Mouse (Mus musculus) olfactory bulb, adult 2 months (tissue): Measurements from ENCODE around the gene Fbxo17.

Experiments
- CTCF ChIP-seq: fragments of 200-500 bp; IDR thresholded peaks from 2 replicates; pipeline ENCODE4 v1.5.1; 2012; ENCODE audit warnings: low read depth, mild to moderate bottlenecking, low read length, moderate library complexity; ENCODE audit not compliant: insufficient read depth
- POLR2A ChIP-seq: fragments of 200-500 bp; IDR thresholded peaks from 2 replicates; pipeline ENCODE4 v1.6.1; 2012; ENCODE audit warnings: mild to moderate bottlenecking, low read depth, low read length, moderate library complexity; ENCODE audit not compliant: insufficient read depth

DNA sequence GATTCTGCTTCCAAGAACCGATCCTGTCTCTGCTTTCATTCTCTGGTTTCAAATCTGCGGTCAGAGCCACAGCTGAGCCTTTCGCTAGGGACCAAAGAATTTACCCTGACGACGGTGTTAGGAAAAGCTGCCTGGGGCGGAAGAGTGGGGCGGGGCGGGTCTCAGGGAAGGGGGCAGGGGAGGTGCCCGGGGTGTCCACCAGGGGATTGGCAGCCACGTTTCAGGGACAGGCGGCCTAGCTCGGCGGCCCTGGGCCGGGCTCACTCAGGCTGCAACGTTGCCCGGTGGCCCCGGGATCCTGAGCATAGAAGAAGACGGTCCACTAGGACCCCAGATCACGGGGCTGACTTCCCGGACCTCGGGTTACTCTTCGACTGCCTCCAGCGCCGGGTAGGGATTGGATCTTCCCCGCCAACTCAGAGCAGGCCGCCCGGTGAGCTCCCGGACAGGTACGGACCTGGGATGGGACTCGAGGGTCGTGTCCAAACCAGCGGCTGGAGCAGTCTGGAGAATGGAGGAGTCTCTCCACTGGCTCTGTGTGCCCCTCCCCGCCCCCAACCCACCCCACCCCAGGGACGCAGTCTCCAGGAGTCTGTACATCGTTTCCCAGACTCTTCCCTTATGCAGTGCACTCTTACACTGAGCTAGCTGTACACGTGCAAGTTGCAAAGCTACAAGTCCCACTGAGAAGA is at the start of gene Fbxo17:
- TF ChIP-seq POLR2A, result no peak
- TF ChIP-seq CTCF, result no peak
